Mouse (Mus musculus) left cerebral cortex, adult 2 months (tissue): ENCODE data around the gene Cwf19l1. TPM values are rescaled to one million over a fixed set of nuclear protein-coding genes. Genes with fewer than 3 reads are reported as not detected.
"Not testable (repeated sequence)": the region's sequence is repeated elsewhere in the genome, so short reads cannot be mapped to it uniquely, and the experiment has no call there.

Experiments used
- DNase-seq, 2 experiments: peaks; one replicate each; pipeline ENCODE4 v3.0.0; 2021 to 2022; ENCODE audit warnings: low spot score in 2 of 2, mixed read lengths in 1 of 2; ENCODE audit errors: extremely low spot score in 1 of 2
- H3K27ac ChIP-seq: fragments of 200-600 bp; 2 replicates; pipeline ENCODE4 v1.8.1; 2022
- H3K4me3 ChIP-seq: fragments of 200-600 bp; 2 replicates; pipeline ENCODE4 v1.8.1; 2022
- CTCF ChIP-seq: fragments of 200-600 bp; IDR thresholded peaks from 2 replicates; pipeline ENCODE4 v1.8.1; 2022; ENCODE audit warnings: antibody characterized with exemption, mild to moderate bottlenecking, moderate library complexity
- intact Hi-C: fragments of 180-260 bp; cut with DNase I; formaldehyde crosslinking; loops from one replicate; pipeline ENCODE4 v1.15.1; 2025
- total RNA-seq, 2 experiments: library from RNA; stranded (reverse); gene quantifications; 2 replicates each; pipeline ENCODE4 v1.2.3; 2021

Cwf19l1 gene
- total RNA-seq, 2 experiments from 2014 or later, result 17.3 to 19.4 TPM

DNA sequence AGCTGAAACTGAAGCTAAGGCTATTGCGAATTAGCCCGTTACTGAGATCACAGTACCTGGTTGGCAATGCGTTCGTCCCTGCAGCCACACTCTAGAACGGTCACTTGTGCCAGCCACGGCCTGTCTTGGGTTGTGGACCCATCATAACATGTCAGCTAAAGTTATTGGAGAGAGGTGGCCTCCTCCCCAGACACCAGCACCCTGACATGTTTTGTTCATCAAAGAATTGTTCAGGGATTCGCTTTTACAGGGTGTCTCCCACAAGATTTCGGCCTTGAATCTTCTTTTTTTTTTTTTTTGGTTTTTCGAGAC, 10.8 kb upstream of the Cwf19l1 start:
- peak overlapping the region; percentile 86 for H3K4me3 ChIP-seq
- no peak for TF ChIP-seq CTCF
- intact Hi-C loops, result no loop called here
- no peak for DNase-seq
- peak overlapping the region; percentile 84 for H3K27ac ChIP-seq

DNA sequence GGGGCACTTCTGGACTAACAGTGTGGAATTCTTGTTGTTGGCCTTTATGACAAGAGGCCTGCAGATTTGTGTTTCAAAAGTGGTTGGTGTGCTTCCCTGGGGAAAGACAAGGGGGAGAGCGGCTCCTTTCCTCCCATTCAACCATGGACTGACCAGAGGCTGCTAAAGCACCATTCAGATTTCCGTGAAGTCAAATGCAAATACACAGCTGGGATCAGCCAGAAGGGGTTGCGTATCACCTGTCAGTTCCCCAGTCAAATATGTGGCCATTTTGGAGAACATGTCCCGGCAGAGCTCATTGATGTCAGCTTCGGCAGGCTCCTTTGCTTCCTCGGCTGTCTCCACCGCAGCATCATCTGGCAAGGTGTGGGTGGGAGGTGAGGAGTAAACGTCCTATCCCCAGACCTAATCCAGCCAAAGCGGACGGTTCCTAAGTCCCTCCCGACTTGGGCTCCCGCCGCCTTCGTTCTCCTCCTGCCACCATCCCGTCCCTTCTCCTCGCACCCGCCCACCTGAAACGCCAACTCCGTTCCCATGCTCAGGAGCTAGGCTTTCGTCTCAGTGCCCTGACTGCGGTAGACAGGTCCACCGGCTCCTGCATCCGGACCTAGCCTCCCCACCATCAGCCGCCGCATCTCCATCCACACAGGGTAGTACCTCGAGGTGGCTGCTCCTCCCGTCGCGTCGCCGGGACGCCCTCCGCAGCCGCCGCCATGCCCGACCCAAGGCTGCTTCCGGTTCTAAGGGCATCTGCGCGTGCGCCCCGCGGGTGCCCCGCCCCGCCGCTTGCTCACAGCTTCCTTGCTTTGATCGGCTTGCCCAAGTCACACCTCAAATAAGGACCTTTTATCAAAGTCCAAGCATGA, 10.3 kb upstream of the Cwf19l1 start, which contains the start of gene Bloc1s2:
Gene Bloc1s2, minus strand, starts transcription at position 745 of the 866 bp plus-strand sequence.
- peak within 1 kb of the TSS; percentile 86 for H3K4me3 ChIP-seq
- DNase-seq, result peak; percentile 89 to 90
- H3K27ac ChIP-seq, result peak within 1 kb of the TSS; percentile 84
- no peak for TF ChIP-seq CTCF
- intact Hi-C loops, result no loop called here

DNA sequence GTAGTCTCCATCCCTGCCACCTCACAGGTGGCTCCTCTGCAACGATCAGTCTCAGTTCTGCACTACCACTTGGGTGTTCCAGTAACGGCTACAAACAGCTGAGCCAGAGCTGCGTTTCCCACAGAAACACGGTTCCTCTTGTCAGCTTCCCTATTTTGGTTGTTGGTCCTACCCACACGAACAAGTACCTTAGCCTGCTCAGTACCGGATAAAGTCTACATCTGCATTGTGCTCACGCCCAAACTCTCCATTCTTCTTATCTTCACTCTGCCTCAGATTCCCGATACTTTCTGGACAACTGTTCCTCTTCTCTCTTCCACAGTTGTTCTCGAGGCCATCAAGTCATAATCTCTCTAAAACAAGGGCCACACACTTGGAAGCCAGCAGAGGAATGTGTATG, 8.7 kb upstream of the Cwf19l1 start:
- DNase-seq, result no peak
- TF ChIP-seq CTCF, result no peak
- Histone ChIP-seq H3K27ac (no peak overlapping the region), H3K4me3 (no peak overlapping the region)
- intact Hi-C loops, result no loop called here

DNA sequence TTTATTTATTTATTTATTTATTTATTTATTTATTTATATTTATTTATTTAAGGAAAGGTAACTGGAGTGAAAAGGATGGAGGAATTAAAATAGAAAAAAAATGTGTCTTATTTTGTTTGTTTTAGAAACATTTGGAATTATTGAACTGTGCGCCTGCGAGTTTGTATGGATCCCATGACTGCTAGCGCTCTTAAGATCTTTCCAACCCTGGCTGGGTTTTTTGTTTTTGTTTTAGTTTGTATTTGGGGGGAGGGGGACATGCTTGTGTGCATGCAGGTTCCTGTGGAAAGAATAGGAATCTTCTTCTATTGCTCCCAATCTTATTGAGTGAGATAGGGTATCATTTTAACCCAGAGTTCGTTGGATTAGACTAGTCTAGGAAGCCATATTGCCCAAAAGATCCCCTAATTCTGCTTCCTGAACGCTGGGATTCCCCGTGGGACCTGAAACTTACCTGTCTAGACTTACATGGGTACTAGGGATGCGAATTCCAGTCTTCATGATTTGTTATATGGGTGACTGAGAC, 347 bp upstream of the Cwf19l1 start:
- intact Hi-C loops, result loop anchor here (2.0 to 10.0 kb wide), 3 partner anchors 27 to 799 kb away; partner anchors contain the start of genes Cox15, Cutc and Slf2
- Histone ChIP-seq H3K27ac (no peak overlapping the region; the same call in 1 of the 2 replicates), H3K4me3 (peak overlapping the region; percentile 54)
- no peak for TF ChIP-seq CTCF
- no peak for DNase-seq

DNA sequence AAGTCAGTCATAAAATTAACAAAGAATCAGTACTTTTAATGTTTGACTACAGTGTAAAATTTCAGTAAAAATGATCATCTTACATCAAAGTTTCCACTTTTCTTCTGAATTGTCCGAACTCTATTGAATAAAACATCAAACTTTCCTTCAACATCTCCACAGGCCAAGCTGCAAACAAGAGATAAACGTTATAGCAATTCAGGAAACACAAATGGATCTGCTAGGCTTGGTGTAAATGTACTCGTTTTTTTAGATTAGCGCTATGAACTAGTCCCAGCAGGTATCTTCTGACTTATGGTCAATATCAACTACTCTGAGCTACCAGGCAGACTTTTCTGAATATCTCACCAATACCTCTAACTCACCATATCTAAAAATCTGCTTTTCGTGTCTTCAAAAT, 2.8 kb downstream of the Cwf19l1 start:
- H3K27ac ChIP-seq, result no peak overlapping the region
- TF ChIP-seq CTCF, result no peak
- DNase-seq, result no peak
- intact Hi-C loops, result loop anchor here (10.0 kb wide), 2 partner anchors 378 to 802 kb away; partner anchors contain the start of genes Cox15, Cutc and Slf2
- H3K4me3 ChIP-seq, result no peak overlapping the region

GRCm38 (mm10) chr19:44128560-44128959, 7.1 kb downstream of the Cwf19l1 start:
- no peak for DNase-seq
- no peak for TF ChIP-seq CTCF
- H3K27ac ChIP-seq, result no peak overlapping the region
- H3K4me3 ChIP-seq, result no peak overlapping the region
- intact Hi-C loops, result no loop called here

DNA sequence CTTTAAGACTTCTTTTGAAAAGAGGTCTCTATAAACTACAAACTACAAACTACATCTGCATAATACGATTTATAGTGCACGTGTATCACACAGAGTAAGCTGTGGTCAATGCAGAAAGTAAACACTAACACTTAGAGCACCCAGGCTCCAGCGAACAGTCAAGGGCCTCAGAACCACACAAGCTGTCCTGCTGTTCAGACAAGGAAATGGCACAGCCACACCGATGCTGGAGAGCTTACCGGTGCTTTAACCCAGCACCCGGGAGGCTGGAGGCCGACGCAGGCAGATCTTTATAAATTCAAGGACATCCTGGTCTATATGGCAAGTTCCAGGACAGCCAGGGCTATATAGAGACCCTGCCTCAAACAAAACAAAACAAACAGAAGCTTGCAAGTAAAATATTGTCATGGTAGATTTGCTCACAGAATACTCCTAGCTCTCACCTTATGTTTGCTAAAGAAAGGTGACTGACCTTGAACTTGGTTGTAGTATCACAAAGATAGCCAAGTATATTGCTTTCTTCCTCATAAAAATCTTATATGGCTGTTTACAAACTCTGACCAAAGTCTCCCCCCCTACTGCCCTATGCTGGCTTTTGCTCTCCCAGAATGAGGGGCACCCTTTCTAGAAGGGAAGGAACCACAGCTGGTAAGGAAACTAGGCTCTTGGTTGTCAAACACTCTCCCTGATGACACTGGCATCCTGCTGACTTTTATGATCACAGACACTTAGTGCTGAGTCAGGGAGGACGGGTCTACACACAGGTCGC, 7.8 kb downstream of the Cwf19l1 start:
- no peak overlapping the region for H3K27ac ChIP-seq
- intact Hi-C loops, result no loop called here
- TF ChIP-seq CTCF, result no peak
- no peak overlapping the region for H3K4me3 ChIP-seq
- no peak for DNase-seq

DNA sequence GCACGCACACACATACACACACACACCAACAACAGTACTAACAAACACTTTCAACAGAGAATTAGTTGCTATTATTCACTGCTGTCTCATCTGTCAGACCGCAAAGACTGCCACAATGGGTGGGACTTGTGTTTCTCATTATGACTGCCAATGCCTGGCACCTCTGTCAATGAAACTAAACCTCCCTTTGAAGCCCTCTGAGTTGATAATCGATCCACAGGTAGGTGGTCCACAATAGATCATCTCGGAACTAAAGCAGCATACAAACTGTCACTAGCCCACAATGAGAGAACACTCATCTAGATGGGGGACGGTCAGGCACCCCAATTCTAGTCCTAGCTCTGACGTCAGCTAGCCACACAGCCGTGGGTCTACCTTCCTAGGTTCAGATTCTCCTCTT, 14.5 kb downstream of the Cwf19l1 start:
- DNase-seq, result no peak
- no peak for TF ChIP-seq CTCF
- no peak overlapping the region for H3K4me3 ChIP-seq
- H3K27ac ChIP-seq, result no peak overlapping the region
- intact Hi-C loops, result no loop called here

DNA sequence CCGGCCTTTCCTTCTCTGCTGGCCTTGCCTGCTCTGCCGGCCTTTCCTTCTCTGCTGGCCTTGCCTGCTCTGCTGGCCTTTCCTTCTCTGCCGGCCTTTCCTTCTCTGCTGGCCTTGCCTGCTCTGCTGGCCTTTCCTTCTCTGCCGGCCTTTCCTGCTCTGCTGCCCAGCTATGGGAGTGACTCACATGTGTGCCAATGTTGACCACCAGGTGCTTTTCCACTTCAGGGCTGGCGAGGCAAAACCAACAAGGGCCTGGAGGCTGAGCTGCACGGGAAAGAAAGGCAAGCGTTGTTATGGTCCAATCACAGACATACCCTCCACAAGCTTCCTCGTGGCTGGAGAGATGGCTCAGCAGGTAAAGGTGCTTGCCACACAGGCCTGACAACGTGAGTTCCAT, 15.0 kb downstream of the Cwf19l1 start:
- H3K4me3 ChIP-seq, intact Hi-C loops, H3K27ac ChIP-seq, DNase-seq: not testable (repeated sequence)

DNA sequence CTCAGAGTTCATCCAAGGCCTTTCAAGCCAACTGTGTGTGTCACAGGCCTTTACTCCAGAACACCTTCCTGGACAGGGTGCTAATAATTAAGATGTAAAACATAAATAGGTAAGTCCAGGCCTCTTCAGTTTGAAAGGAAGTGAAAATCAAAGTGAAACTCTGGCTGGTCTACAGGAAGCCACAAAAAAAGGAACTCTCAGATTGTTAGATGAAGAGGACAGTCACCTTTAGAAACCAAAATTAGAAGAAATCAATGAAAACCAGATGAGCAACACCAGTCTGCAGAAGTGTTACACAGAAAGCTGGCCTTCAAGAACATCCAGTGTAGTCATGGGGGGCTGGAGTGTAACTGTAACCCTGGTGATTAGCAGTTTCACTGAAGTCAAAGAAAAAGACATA, 17.9 kb downstream of the Cwf19l1 start:
- Histone ChIP-seq H3K27ac (no peak overlapping the region), H3K4me3 (no peak overlapping the region)
- intact Hi-C loops, result no loop called here
- no peak for TF ChIP-seq CTCF
- DNase-seq, result no peak

- peak; percentile 37 for TF ChIP-seq CTCF
- Histone ChIP-seq H3K27ac (no peak overlapping the region), H3K4me3 (no peak overlapping the region)
- DNase-seq, result no peak
- intact Hi-C loops, result no loop called here
These were observed 24.0 kb downstream of the Cwf19l1 start for GRCm38 (mm10) chr19:44111706-44112105.

DNA sequence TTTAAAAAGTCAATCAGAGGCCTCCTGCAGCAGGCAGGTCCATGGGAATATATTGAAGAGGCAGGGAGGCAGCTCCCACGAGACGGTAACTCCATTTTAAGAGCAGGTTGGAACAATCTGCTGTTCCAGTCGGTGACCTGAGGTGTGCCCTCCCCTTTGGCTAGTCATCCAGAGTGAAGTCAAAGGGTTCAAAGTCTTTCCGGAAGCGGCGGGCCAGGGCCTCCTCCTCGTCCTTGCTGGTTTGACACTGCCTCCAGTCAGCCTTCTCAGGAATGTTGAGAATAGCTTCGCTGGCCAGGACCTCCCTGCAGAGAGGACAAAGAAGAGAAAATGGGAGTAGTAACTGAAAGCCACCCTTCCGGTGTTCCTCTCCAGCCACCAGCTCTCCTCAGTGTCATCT, 25.3 kb downstream of the Cwf19l1 start:
- Histone ChIP-seq H3K4me3 (no peak overlapping the region), H3K27ac (no peak overlapping the region)
- intact Hi-C loops, result no loop called here
- DNase-seq, result no peak
- TF ChIP-seq CTCF, result no peak
